Mouse (Mus musculus) lung, postnatal 14 days (tissue): Measurements from ENCODE around the gene Ppm1m.
"Not testable (repeated sequence)": the region's sequence is repeated elsewhere in the genome, so short reads cannot be mapped to it uniquely, and the experiment has no call there.

ENCODE experiments used
- DNase-seq: peaks from one replicate; pipeline ENCODE4 v3.0.0; 2021

The Ppm1m gene

GRCm38 (mm10) chr9:106191355-106191754, 8.2 kb downstream of the Ppm1m start:
- no peak for DNase-seq

DNA sequence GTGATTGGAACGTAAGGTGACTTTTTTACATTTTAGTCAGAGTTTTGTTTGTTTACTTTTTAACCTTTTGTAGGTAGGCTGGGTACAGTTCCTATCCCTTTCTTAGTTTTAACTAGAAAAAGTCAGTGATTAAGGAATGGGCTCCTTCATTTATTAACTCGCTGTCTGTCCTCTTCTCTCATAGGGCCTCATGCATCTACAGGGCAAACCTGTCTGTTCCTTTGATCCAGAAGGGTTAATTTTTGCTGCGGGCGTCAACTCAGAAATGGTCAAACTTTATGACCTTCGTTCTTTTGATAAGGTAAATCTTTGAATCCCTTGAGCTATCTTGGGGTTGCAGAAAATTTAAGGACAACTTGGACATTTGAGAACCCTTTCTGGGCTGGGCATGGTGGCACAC, 15.6 kb downstream of the Ppm1m start:
- DNase-seq: no peak

- DNase-seq: no peak
Observed at GRCm38 (mm10) chr9:106182146-106182545, 17.4 kb downstream of the Ppm1m start.

DNA sequence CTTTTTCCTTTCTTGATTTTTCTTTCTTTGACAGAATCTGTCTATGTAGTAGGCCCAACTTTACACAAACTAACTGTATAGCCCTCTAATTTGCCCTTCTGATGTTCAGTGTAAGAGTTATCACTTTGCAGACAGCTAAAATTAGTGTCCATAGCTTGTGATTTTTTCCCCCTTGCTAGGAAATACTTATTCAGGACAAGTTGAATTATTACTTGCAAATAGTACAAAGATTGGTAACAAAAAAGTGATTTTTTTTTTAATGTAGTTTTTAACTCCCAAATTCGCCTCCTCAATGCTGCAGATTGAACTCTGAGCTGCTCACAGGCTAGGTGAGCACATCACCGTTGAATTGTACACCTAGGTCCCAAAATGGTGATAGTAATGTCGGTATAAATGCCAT, 19.6 kb downstream of the Ppm1m start:
- DNase-seq: no peak

DNA sequence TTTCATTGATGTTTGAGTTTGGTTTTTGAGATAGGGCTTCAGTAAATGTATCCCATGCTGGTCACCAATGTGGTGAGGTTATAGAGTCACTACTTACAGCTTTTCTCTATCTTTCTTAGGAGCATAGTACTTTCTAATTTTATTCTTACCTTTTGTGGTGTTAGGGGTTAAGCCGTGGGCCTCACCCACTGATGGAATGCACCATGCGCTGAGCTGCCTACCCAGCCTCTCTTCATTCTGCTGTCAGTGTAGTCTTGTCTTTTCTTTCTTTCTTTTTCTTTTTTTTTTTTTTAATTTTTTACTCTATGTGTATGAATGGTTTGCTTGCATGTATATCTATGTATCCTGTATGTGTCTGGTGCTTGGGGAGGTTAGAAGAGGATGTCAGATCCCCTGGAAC, 20.1 kb downstream of the Ppm1m start:
- no peak for DNase-seq

DNA sequence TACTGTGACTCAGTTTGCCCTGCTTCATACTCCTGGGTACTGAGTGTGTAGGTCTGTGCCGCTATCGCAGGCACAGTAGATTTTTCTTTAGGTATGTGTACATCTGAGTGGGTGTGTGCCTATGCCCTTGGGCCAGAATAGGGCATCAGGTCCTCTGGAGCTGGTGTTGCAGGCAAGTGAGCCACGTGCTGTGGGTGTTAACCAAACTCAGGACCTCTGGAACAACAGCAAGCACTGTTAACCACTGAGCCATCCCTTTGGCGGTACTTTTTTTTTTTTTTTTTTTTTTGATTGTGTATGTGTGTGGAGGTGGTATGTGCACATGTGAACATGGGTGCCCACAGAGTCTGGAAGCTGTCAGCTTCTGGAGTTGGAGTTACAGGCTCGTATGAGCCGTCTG, 21.7 kb downstream of the Ppm1m start:
- no peak for DNase-seq

GRCm38 (mm10) chr9:106176769-106177168, 22.8 kb downstream of the Ppm1m start:
- DNase-seq: no peak

DNA sequence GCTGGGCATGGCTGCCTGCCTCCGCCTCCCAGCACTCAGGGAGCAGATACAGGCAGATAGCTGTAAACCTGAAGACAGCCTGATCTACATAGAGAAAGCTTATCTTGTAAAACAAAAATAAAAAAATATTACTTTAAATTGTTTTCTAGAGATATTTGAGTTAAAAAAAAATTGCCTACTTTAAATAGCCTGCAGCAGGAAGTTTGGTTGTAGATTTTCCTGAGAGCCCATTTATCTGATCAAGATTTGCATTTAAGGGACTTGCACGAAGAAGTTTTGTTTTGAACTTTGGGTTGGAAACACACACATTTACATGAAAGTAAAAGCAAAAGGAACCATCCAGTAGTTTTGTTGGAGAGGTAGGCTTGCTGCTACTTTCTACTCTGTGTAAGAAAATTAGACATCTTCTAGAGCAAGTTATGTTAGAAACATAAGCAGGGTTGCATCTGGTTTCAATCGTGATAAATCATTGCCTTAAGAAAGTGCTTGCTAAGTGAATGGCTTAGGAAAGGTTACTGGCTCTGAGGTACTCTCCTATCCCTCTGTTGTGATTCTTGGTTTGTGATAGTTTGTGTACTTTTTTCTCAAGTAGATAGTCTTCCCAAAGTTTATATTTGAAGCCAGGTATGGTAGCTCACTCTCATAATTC, 23.9 kb downstream of the Ppm1m start:
- no peak for DNase-seq

GRCm38 (mm10) chr9:106173363-106173762, 26.2 kb downstream of the Ppm1m start:
- DNase-seq: no peak

GRCm38 (mm10) chr9:106172527-106172926, 27.0 kb downstream of the Ppm1m start:
- no peak for DNase-seq

DNA sequence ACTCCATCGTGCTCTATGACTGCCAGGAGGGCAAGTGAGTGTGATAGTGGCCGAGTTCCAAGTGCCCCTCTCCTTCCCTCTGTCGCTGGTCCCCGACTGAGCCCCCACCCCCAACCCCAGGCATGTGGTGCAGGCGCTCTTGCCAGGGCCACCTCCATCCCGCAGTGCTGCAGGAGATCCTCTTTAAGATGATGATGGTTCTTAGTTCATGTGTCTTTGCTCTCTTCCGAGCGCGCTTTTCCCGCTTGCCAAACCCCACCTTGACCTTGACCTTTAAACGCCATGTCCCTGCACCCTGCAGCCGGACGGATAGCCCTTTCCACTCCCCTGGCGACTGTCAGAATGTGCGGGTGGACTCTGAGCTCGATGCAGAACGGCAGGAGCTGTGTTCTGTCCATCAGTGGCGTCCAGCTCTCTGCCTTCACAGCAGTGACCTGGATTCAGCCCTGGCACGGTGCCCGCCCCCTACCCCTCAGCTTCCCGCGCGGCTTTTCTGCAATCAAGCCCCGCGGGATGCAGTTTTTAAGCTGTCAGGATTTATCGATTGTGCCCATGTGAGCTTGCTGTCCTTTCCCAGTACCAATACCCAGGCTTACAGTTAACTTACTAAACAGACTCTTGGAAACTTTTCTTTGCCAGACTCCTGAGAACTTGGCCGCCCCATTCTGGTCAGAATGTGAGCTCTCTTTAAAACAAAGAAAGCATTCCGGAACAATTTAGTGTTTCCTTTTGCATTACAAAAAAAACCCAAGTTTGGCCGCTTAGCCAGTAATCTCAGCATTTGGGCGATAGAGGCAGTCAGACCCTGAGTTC, 28.0 kb downstream of the Ppm1m start:
- DNase-seq: peak; percentile 75

- peak; percentile 92 for DNase-seq
Observed at GRCm38 (mm10) chr9:106170556-106171345, 28.8 kb downstream of the Ppm1m start, which contains the start of gene Wdr82. TSS of gene Wdr82 (plus strand) at chr9:106170928.

- DNase-seq: no peak
Observed at GRCm38 (mm10) chr9:106169917-106170316, 29.6 kb downstream of the Ppm1m start.

- not testable (repeated sequence) for DNase-seq
Observed at GRCm38 (mm10) chr9:106169006-106169405, 30.5 kb downstream of the Ppm1m start.

DNA sequence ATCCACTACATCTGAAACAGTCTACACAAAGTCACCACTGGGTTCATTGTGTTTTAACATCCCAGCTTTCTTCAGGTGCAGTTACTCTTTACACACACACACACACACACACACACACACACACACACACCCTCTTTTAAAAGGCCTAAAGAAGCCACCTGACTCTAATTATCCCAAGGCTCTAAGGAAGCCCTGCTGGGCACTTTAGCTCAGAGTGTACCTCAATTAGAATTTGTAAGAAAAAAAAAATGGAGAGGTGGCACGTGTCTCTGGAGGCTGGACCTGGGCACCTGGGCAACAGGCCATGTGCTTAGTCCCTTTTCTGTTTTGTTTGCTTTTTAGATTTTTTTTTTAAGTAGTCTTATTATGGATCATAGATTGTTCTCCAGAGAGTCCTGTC, 31.8 kb downstream of the Ppm1m start:
- no peak for DNase-seq

DNA sequence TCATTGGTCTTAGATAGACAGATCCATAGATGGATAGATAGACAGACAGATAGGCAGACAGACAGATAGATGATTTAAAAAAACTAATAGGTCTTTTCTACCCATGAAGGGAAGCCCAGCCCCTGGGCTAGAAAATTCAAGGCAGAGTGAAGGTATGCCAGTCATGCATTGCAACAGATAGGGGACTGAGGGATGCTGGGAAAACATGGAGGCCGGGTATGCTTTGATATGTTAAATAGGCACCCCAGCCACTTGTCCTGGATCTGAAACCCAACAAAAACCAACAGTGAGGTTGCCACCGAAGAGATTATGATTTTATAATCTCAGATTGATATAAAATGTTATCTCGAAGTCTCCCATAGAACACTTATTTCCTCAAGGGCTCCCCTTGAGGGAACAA, 32.3 kb downstream of the Ppm1m start:
- no peak for DNase-seq

DNA sequence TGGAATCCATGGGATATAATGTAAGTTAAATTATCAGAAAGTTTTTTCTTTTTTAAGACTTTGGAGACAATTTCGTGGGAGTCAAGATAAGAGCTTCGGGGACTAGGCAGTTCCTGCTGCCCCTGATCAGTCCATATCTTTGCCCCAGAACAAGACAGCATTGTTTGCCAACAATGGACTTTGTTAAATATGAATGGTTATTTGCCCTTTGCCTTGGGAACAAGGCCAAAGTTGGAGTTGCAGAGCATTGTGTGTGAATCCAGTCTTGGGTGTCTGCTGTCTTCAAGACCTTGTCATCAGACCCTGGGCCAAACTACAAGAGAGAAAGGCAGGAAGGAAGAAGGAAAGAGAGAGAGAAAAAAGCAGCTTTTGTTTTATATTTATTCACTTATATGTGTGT, 32.8 kb downstream of the Ppm1m start:
- no peak for DNase-seq

- no peak for DNase-seq
Observed at GRCm38 (mm10) chr9:106160426-106160825, 39.1 kb downstream of the Ppm1m start.

- DNase-seq: peak; percentile 99
Observed at GRCm38 (mm10) chr9:106159784-106160301, 39.7 kb downstream of the Ppm1m start.

DNA sequence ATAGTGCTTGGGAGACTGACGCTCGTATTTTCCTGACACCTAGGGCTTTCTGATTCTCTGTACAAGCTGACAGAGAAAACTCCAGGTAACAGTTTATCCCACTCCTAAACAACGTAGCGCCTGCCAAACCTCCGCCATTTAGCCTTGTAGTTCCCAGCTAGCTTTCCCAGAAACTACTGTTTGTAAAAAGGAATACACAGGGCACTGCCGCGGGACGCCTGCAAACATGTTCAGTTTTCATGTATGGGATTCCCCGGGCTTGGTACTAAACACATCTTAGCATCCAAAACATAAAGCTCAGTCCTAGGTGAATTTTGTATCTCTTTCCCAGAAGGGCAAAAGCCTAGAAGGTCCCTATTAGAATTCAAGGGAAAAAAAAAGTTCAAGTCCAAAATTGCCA, 40.3 kb downstream of the Ppm1m start:
- DNase-seq: no peak

DNA sequence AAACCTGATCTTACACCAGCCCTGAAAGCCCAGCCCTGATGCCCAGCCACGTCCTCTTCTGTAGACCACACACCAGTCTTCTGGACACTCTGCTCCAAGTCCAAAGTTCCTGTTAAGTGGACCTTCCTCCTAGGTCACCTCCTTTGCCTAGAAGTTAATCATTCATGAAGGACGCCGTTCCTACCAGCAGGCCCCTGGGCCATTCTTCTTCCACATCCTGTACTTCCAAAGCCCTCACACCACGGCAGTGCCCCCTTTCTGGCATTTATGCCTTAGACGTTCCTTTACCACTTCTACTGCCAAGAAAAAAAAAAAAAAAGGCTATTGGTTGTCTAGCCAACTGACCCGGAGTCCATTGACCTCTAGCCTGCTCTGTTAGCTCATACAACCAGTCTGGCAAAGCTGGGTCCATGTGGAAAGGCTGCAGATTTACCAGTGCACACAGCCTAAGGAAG, 41.5 kb downstream of the Ppm1m start, which contains the start of gene Glyctk:
Glyctk (minus strand) TSS at position 102 of the 455 bp plus-strand sequence.
- no peak for DNase-seq

DNA sequence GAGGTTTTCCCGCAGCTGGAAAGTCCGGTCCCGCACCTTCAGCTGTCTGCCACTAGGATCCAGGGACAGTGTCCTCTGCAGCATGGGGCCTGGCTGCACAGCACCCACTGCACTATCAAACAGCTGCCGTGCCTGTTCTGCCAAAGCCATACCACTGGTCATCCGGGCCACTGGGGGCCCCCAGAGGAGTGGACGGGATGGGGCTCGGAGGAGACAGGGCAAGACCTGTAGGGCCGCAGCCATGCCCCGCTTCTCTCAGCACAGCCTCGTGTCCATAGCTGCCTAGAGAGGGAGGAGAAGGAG, 42.0 kb downstream of the Ppm1m start:
- DNase-seq: no peak

GRCm38 (mm10) chr9:106156921-106157622, 42.5 kb downstream of the Ppm1m start:
- DNase-seq: no peak
